Mouse (Mus musculus) telencephalon, adult 2 months (tissue): ENCODE measurements around the gene Depdc7.
A peak's percentile ranks its signal among the peaks of the same experiment; 100 is the strongest.

ENCODE experiments used
- DNase-seq: peaks from one replicate; pipeline ENCODE4 v3.0.0-alpha.2; 2011; ENCODE audit warnings: low read depth, low spot score

Depdc7 gene

DNA sequence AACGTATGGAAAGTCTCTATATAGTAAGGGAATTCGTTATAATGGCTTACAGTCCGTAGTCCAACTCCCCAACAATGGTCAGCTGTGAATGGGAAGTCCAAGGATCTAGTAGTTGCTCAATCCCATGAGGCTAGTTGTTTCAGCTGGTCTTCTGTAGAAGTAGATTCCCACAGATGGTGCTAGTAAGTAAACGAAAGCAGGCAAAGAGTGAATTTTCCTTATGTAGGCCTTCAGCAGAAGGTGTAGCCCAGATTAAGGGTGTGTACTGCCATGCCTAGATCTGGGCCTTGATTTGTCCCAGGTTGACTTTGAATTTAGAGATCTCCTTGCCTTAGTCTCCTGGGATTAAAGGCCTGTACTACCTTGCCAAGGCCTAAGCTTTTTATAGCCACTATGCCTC, 26.4 kb downstream of the Depdc7 start, which contains the start of gene Pin1rt1:
TSS of gene Pin1rt1 (minus strand) at position 101 of the 400 bp plus-strand sequence.
- no peak for DNase-seq

DNA sequence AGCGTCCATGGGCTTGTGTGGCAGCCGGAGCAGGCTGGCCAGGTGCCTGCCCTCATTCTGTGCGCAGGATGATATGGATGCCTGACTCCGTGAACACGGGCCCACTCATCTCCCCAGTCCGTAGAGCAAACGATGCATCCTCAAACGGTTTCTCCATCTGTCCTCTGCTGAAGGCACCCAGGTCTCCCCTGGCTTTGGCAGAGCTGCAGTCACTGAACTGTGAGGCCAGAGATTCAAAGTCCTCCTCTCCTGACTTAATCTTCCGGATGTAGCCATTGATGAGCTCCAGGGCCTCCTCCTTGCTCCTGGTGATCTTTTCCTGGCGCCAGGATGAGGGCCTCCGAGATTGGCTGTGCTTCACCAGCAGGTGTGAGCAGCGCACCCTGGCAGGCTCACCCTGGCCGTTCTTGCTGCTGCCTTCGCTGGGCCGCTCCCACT, 28.4 kb downstream of the Depdc7 start:
- DNase-seq = no peak

DNA sequence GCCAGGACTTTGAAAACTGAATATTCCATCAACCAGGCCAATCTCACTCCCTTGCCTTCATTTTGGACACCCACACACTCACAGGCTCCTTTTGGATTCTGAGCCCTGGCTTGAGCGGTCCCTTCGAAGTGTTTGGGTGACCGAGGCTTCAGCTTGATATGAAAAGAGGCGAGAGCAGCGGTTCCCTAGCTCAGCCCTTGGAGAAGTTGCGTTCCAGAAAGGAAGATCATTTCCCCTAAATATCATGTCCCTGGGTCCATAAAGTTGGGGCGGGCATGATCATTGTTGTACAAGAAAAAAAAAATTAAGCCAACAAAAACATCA, 30.2 kb downstream of the Depdc7 start:
- no peak for DNase-seq

DNA sequence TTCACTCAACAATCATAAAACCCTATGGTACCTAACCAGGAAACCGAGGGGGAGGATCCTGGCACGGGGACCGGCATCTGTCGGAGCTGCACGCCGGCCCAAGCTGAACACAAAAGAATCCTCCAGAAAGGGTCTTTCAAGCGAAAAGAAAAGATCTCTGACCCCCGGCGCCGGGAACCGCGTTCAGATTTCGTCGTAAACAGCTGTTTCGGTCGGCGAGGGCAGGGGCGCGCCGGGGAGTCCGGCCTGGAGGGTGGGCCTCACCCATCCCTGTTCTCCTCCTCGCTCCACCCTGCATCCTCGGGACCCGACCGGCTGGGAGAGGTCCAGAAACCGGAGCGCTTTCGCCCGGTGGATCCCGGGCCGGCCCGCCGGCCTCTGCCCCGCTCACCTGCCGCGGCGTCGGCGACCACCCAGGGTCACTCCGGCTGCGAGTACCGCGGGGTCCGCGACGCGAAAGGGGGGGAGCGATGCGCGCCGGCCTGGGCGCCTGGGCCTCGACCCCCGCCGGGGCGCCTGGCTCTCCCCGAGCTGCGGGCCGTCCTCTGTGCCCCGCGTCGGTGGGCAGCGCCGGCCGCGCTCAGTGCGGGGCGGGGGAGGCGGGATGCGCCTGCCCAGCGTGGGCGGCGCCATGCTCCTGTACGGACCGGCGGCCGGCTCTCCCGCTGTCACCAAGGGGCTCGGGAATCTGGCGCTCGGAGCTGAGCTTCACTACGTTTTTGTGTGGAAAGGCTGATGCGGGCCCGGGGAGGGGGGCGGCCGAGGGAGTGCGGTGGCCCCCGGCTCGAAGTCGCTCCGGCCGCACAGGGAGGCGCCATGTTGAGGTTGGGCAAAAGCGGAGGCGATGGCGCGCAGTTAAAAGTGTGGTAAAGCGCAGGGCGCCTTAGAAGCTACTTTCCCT, 30.8 kb downstream of the Depdc7 start, which contains the start of gene Tcp11l1:
TSS of gene Tcp11l1 (minus strand) at position 585 of the 901 bp plus-strand sequence.
- no peak for DNase-seq

DNA sequence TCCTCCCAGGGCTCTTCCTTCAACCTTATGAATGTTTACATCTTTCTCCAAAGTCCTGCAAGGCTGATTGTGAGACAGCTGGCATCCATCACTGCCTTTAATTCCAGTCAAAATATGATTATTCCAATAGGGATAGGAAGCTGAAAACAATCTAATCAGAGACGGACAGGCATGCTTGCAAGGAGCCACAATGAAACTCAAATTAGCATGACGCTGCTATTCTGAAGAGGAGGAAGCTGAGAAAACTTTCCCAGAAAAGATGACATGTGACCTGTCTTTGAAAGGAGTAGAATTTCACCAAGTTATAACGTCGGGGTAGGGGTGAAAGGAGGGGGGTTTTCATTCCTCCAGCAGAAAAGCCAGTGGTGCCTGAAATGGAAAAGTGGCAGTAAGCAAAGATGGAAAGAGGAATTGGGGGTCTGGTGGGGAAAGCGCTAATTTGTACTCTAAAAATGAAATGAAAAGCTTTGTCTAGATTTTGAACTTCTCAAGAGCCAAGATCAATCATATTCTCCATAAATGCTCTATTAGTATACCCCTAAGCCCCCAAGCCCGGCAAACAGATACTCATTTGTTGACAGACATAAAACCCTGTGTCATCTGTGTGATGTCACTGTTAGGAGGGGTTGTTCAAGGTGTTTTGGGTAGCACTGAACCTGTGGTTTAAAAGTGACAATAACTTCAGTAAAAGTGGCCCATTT, 31.9 kb downstream of the Depdc7 start:
- no peak for DNase-seq

DNA sequence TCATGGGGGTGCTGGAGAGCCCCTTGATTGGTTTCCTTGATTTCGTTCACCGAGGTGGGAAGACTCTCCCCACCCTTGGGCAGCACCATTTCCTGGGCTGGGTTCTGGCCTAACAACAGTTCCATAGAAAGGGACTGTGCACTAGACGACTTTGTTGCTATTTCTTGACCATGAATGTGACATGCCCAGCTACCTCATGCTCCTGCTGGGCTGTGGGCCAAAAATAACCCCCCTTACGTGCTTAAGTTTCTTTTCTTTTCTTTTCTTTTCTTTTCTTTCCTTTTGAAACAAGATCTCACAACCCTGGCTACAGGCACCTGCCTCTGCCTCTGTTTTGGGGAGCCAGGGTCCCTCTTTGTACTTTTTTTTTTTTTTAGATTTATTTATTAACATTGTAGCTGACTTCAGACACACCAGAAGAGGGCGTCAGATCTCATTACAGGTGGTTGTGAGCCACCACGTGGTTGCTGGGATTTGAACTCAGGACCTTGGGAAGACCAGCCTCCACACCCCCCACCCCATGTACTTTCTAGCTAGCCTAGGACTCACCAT, 32.8 kb downstream of the Depdc7 start:
- DNase-seq = no peak

DNA sequence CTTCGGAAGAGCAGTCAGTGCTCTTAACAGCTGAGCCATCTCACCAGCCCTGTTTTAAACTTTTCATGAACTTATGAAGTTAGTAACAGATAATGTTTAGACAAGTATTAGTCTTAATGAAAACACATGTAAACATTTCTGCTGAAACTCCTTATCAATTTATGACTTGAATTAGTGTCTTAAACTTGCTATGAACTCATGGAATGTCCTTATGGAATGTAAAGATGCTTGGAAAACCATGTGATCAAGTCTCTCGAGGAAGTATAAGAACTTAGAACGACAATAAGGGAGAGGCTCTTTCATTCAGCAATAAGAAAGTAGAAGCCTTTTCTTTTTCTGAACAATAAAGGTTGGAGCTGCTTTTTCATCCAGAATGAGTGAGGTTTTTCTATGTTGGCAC, 38.3 kb downstream of the Depdc7 start:
- DNase-seq = no peak

DNA sequence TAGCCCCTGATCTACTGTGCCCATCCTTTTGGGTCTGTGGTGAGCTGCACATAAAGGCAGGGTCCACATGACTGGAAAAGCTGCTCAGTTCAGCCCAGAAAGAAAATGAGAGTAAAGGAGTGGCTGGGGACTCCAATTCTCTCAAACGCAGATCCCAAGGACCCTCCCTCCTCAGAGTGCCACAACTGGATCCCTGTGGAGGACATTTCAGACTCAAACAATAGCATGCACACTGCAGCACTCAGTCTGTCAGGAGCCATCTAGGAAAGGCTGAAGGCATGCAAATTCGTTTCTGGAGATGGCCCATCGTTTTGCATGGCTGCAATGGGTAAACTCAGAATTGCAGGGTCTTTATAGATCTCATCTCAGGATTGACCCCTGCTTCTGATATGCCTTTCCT, 39.5 kb downstream of the Depdc7 start:
- no peak for DNase-seq

DNA sequence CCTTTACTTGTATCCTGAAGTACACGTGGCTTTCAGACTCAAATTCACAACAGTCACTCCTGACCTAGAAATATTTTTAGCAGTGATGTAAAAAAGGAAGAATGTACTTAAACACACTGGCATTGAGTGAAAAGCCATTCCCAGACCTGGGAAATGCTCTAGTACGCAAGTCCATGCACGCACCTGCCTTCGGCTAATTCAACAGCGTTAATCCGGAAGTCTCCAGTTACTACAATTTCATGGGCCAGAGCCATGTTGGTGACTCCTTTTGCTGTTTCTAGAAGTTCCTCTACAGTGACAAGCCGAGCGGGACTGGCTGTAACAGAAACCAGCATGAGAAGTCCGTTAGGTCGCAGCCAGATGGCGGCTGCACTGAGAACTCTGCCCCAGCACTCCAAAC, 43.0 kb downstream of the Depdc7 start:
- no peak for DNase-seq

DNA sequence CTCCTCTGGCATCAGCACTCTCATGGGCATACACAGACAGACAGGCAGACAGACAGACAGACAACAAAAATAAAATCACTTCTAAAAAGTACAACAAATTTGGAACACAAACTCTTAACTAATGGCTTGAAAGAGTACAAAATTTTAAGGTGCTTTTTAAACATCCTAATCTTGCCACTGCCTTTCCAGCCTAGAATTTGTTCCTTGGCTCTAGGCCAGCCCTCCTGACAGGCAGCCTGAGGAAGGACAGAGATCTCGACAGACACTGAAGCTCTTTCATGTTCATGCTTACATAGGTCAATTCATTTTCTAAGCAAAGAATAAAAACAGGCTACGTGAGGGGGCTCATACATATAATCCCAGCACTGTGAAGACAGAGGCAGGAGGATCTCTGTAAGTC, 50.1 kb downstream of the Depdc7 start:
- no peak for DNase-seq

DNA sequence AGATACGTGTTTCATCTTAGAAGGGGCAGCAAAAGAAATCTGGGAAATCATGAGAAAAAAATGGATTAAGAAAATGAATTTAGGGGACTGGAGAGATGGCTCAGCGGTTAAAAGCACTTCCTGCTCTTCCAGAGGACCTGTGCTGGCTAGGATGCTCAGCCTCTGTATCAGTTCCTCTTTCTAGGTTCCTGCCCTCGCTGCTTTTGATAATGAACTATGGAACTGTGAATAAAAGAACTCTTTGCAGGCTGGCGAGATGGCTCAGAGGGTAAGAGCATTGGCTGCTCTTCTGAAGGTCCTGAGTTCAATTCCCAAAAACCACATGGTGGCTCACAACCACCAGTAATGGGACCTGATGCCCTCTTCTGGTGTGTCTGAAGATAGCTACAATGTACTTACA, 52.0 kb downstream of the Depdc7 start:
- no peak for DNase-seq

DNA sequence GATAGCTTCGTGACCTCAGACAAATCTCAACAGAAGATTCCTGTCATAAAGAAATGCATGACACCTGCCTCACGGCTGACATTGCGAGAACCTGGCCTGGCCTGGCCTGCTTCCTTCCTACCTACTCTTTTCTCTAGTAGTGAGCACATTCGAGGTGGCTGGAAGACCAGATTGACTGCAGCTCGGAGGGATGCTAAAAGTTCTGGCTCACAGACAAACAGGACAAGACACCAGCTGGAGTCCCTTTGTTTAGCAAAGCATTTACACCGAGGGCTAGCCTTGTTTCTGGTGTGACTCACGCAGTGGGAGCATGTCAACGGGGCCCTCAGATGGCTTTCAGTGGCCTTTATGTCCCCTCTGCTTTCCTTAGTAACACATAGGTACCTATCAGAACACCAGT, 54.0 kb downstream of the Depdc7 start:
- DNase-seq = no peak

DNA sequence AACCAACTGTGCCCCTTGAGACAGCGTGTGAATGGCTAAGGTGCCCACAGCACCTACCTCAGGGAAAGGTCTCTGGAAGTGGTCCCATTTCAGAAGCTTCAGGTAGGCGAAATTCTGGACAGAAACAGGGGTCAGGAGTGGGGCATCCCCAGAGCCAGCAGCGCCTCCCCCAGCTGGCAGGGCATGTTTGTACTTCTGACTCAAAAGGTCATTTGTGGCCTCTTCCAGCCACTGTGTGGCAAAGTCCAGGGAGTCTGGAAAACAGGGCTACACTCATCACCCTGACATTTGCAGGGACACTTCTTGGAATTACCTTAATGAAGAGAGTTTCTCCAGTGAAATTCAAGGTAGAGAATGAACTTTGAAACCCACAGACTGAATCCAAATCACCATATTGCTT, 54.4 kb downstream of the Depdc7 start:
- no peak for DNase-seq

DNA sequence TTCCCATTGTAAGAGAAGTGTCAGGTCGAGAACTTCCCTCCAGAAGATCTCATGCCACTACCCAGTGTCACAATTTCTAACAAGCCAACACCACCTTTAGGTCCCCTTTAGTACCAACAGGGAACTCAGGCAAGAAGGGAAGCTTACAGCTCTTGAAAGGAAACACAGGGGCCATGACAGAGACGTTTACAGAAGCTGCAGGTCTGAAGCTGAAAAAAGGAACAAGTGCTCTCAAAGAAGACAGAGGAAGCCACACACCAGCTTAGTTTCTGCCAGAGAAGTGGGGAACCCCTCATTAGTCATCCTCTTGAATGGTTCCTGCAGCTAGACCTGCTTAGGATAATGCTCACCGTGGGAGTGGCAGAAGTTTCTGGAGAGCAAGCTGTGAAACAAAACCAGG, 55.4 kb downstream of the Depdc7 start:
- no peak for DNase-seq

DNA sequence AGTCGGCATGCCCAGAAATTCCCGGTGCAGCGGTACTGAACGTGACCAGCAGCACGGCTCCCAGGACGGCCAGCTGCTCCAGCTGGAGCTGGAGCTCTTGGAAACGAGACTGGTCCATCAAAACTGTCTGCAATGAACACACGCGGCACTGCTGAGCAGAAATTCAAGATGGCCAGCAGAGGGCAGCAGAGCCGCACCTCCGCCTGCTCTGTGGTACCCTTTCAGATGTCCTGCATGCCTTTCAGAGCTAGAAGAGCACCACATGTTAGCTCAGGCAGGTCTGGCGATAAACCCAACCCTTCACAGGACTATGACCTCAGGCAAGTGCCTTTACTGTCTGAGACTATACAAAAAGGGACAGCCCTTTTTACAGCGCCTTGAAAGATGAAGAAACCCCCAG, 57.3 kb downstream of the Depdc7 start:
- peak; percentile 48 for DNase-seq

DNA sequence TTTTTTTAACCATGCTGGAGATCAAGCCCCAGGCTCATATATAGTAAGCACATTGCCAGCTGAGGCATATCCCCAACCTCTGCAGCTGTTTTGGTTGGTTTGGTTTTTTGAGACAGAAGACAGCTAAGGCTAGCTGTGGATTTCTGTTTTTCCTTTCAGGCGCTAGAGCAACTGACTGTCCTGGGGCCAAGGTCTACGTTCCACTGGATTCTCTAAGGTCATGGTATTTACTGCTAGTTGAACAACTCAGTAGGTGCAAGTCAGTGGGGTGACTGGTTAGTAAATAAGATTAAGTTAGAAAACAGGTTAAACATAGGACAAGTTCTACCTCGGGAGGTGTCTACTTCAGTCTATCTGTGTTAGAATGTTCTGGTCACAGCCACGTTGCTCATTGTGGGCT, 57.9 kb downstream of the Depdc7 start:
- no peak for DNase-seq

DNA sequence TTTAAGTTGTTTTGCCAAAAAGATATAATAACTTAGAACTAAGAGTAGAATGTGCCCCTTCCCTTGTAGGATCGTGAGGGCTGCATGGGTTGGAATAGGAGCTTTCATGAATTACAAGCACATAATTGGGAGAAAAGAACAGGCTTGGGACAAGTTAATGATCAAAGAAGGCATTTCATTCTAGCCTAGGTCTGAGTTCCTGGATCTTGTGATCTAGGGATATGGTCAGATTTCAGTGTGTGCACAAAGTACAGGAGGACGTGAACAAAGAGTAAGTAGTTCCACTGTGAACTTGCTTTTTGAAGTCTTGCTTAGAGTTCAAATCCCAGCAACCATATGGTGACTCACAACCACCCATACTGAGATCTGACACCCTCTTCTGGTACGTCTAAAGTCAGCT, 65.4 kb downstream of the Depdc7 start:
- DNase-seq = no peak
